Mouse (Mus musculus) heart, adult 9 months (tissue): ENCODE measurements around the gene Zfp229.
"Not testable (repeated sequence)": the region's sequence is repeated elsewhere in the genome, so short reads cannot be mapped to it uniquely, and the experiment has no call there.

Source experiments
- DNase-seq, 2 experiments: peaks; one replicate each; pipeline ENCODE4 v3.0.0; 2022; ENCODE audit warnings: low spot score in 2 of 2

The Zfp229 gene

DNA sequence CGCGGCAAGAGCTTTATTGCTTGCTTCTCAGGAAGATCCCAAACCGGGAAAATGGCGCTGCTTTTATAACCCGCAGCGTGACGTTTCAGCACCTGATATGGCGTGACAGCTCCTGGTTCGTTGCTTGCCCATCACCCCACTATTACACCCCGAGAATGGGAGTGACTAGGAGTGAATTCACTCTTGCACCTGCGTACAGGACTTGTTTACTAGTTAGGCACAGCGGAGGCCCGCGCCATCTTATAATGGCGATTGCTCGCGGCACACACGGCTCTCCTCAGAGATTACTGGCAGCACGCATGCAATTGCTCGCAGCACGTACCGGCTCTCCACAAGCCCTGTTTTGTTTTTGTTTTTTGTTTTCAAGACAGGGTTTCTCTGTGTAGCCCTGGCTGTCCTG lies at the start of gene Zfp229:
Zfp229 (plus strand) TSS at position 301 of the 400 bp plus-strand sequence.
- DNase-seq: not testable (repeated sequence)

DNA sequence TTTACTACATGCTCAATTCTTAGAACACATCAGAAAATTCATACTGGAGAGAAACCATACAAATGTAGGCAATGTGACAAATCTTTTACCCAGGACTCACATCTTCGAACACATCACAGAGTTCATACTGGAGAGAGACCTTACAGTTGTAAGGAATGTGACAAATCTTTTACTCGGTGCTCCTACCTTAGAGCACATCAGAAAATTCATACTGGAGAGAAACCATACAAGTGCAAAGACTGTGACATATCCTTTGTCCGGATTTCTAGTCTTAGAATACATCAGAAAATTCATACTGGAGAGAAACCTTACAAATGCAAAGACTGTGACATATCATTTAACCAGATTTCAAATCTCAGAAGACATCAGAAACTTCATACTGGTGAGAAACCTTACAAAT lies 39.0 kb upstream of the Zfp229 start, which contains the start of gene Gm10226:
Gm10226 (plus strand) TSS at position 301 of the 400 bp plus-strand sequence.
- DNase-seq: no peak

DNA sequence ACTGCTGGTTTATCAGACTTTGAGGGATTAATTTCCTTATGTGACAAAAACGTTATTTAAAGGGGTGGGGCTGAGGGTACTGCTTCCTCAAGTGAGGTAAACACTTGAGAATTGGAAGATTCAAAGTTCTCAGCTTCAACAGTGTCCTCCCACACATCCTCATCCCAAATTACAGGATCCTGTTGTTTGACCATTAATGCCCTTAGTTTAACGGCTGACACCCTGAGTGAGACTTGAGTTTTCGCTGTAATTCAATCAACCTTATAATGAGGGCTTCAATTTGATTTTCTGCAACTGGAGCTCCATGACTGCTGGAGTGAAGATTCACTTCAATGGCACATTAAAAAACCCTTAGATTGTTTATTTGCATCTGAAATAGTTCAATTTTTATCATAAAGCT lies 37.3 kb upstream of the Zfp229 start:
- DNase-seq: no peak

DNA sequence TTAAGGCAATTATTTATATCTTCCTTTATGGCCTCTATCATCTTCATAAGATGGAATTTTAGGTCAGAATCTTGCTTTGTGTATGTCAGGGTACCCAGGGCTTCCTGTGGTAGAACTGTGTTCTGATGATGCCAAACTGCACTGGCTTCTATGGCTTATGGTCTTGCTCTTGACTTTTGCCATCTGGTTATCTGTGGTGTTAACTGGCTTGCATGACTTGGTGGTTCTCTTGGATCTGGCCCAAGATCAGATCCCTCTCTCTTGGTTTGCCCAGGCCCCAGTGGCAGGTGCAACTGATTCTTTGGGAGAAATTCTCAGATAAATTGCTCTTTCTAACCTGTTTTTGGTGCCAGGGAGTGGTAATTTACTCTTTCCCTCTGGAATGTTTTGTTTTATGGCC lies 34.5 kb upstream of the Zfp229 start:
- no peak for DNase-seq

DNA sequence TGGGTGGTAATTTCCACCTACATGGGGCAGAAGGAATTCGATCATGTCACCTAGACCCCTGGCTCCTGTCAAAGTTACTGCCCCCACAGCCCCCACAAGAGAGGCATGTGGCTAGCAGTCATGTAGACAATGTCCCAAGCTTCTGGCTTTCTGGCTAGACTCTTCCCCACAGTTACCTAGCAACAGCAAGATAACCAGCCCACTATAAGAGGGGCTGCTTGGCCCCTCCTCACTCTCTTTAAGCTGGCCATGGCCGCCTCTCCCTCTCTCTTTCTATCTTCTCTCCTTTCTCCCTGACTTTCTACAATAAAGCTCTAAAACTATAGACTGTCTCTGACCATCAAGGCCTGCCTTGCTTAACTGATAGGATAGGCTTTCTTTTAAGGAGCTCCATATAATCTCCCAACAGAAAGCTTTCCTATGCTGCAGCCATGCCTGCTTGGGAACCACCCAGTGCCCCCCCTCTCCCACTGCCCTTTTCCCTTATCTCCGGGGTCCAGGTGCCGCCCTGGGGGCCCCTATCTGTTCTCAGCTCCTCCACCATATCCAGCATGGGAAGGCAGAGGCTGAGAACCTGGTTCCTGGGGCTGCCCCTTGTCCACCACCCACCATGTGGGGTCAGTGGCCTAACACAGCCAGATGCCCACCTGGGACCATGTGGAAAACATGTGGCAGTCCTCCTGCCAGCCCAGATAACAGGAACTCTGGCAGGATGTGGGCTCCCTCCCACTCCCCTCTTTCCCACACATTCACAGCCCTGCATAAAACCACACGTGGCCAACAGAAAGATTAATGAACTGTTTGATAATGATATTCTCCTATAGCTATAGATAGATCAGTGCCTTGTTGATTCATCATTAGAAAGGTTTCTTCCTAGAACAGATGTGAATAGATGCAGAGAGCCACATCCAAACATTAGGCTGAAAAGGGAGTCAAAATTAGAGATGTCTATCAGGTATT lies 28.0 kb upstream of the Zfp229 start:
- DNase-seq: no peak

DNA sequence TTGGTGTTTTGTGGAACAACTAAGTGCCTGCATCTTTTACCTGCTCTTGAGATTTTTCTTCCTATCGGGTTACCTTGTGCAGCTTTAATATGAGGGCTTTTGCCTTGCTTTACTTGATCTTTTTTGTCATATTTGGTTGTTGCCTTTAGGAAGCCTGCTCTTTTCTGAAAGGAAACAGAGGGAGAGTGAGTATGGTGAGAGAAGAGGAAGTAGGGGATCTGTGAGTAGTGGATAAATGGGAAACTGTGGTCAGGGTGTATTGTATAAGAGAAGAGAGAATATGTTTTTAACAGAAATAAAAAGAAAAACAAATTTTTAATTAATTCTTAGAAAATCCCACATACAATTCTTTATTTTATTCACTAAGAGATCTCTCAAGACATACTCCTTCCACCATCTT lies 27.2 kb upstream of the Zfp229 start:
- no peak for DNase-seq

DNA sequence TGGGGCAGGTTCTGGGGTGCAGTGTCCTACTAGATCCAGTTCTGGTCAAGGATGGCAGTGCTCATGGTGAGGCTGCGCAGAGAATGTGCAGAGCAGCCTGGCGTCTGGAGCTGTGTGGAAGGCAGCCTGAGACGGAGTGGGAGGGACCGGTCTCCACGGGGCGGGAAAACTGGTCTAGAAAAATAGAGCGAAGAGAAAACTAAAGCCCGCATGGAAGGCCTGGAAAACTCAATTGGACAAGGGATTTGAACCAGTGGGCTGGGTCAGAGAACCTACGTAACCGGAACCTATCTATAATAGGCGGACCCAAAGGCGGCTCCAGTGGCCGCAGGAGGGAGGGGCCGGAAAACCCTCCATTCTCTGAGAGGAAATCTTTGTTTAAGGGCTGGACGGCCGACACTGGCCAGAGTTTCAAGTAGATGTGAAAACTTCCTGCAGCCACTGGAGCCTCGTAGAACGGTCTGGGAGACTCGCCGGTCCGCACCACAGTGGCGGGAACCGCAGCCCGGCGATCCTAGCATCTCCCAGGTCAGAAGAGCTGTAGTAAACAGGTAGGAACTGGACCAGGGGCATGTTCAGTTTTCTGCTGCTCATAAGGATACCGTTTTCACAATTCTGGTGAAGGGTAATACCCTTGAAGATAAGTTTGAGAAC lies 23.1 kb upstream of the Zfp229 start, which contains the start of gene Zfp760:
Zfp760 (plus strand) TSS at position 399 of the 654 bp plus-strand sequence.
- DNase-seq: peak; percentile 91

DNA sequence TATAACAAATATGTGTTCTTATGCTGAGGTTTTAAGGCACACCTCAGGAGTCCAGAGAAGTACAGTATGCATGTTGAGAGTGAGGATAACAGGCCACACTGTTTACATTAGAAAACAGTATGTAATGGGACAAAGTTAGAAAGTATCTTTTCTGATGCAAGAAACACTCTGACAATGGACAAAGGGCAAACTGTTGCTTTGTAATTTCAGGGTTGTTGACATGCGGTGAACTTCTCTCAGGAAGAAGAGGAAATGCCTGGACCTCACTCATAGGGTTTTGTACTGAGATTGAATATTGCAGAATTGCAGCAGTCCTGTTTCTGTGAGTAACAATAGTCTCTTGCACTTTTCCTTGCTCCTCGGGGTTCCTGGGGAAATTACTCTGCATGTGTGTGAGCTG lies 22.2 kb upstream of the Zfp229 start:
- no peak for DNase-seq

DNA sequence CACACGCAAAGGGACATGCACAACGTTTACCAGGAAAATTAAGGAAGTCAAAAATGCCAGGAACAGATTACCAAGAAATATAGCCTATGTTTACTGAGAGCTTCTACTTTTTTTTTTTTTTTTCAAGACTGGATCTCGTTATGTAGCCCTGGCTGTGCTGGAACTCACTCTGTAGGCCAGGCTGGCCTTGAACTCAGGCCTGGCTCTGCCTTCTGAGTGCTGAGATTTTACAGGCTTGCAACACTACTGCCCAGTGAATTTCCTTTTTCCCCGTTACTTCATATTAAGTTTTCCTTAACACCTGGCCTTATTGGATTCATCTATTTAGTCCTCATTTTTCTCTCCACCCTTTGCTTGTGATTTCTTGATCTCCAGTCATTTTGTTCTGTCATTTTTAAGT lies 2.5 kb downstream of the Zfp229 start:
- no peak for DNase-seq

DNA sequence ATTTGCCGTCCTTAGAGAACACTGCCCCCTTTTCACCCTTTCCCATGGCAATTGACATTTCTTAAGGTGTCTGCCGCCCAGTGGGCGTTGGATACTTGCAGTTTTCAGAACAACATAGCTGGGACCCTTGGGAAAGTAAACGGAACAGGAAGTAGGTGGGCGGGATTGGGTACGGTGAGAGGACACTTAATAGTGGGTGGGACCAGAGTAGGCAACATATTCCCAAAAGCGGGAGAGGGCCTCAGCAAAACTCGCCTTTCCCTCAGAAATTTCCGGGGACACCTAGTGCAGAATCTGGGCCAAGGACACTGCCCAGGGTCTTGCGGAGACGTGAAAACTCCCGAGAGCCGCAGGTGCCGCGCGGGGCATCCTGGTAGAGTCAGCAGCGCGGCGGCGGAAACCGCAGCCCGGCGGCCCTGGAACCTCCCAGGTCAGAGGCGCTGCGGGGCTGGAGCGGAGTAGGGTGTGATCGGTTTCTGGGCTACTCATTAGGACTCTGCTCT lies 3.0 kb downstream of the Zfp229 start:
- DNase-seq: peak; percentile 85 to 87

DNA sequence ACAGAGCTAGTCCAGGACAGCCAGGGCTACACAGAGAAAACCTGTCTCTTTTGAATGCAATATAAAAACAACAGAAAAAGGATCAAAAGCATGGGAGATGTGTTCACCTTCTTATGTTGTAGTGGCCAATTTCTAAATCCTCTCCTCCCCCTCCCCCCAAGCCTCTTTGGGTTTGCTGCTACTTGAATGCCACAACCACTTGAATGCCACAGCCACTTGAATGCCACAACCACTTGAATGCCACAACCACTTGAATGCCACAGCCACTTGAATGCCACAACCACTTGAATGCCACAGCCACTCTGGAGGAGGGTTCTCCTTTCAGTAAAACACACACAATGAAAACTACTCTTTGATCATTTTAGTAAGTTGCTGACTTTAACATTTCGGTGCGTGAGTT lies 22.2 kb downstream of the Zfp229 start:
- DNase-seq: no peak

DNA sequence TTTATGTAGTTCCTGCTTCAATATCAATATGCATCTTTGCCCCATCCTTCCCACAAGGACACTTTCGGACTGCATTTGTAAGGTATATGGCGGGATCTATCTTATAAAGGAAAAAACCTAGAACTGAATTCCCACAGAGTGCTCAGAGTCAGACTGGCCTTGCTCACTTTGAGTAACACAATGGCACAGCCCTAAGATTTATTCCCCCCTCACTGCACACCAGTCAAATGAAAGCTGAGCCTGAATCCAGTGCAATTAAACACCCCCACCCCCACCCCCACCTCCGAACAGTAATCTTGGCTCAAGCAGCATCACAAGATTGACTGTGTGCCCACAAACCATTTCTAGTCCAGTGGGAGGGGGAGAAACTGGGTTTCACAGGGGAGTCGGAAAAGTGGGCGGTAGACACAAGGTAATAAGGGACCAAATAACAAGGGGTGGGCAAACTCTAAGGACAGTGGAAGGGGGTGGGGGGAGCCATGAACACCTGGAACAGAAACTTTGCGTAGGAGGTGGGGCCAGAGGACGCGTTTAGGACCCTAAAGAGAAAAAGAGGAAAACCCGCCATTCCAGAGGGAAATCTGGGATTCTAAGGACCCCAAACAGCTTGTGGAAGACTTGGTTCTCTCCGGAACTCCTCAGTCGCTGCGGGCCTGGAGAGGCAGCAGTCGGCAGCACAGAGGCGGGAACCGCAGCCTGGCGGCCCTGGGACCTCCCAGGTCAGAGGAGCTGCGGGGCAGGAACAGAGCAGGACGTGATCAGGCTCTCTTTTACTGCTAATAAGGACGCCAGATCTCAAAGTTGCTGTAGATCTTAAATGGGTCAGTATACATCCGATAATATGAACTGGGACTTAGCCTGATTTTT lies 23.0 kb downstream of the Zfp229 start:
- DNase-seq: no peak

DNA sequence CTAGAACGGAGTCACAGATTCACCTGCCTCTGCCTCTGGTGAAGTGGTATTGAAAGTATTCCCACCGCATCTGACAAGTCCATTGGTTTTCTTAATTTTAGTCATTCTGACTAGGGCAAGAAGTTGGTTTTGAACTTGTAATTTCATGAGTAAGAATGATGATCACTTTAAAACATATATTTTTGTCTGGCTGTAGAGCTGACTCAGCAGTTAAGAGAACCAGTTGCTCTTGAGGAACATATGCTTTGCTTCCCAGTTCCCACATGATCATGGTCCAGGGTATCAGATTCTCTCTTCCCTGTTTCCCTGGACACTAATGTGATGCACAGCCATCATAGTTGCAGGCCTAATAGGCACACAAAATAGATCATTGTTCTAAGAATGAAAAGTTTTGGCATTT lies 39.7 kb downstream of the Zfp229 start:
- DNase-seq: no peak

DNA sequence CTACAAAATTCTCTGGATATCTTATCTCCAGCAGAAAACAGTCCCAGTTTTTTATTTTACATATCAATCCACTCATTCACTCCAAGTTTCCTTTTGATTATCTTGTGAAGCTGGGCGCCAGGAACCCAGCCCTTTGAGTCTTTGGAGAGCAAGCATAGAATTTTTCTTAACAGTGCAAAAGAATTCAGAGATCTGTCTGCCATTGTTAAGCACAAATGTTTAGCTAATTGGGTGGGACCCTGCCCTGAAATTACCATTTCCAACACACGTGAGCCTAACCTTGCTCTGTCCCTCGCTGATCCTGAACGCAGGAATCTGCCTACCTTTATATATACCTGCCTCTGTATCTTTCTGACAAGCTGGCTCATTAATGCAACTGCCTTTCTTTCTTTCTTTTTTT lies 61.7 kb downstream of the Zfp229 start:
- DNase-seq: no peak

DNA sequence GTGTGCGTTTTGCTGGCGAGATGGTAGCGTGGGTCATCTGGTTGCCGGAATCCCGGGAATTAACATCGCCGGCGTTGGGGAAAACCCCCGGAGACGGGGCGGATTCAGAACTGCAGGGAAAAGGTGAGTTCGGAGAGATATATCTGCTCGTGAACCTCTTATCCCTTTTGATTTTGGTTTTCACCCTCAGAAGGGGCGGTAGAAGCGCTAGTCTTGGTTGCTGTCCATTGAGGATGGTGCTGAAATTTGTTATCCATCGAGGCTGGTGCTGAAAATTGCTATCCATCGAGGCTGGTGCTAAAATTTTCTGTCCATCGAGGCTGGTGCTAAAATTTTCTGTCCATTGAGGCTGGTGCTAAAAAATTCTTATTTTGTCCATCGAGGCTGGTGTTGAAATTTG lies 70.8 kb downstream of the Zfp229 start:
- not testable (repeated sequence) for DNase-seq
